Mouse (Mus musculus): ENCODE measurements around the gene Cenpf.

Cenpf gene

GRCm38 (mm10) chr1:189687654-189688387 lies at the start of gene Cenpf:
Cenpf (minus strand) TSS chr1:189688086.
- peak; percentile 97 to 98 for DNase-seq

GRCm38 (mm10) chr1:189732156-189732555 lies 44.3 kb upstream of the Cenpf start:
- DNase-seq = no peak

- no peak for DNase-seq
Observed at GRCm38 (mm10) chr1:189731697-189732096, 43.8 kb upstream of the Cenpf start.

GRCm38 (mm10) chr1:189729141-189729815 lies 41.4 kb upstream of the Cenpf start:
- DNase-seq = peak in 1 of 2 experiments; percentile 33

- DNase-seq = no peak
Observed at GRCm38 (mm10) chr1:189728784-189729115, 40.9 kb upstream of the Cenpf start.

GRCm38 (mm10) chr1:189727884-189728783 lies 40.2 kb upstream of the Cenpf start, which contains the start of gene Ptpn14:
Ptpn14 (plus strand) TSS chr1:189728268.
- DNase-seq = peak; percentile 91 to 97

GRCm38 (mm10) chr1:189727346-189727883 lies 39.5 kb upstream of the Cenpf start:
- DNase-seq = peak; percentile 89 to 93

- DNase-seq = no peak
Observed at GRCm38 (mm10) chr1:189726121-189726520, 38.2 kb upstream of the Cenpf start.

- no peak for DNase-seq
Observed at GRCm38 (mm10) chr1:189718600-189718999, 30.7 kb upstream of the Cenpf start.

GRCm38 (mm10) chr1:189717546-189717945 lies 29.7 kb upstream of the Cenpf start:
- DNase-seq = no peak

GRCm38 (mm10) chr1:189715915-189716797 lies 28.3 kb upstream of the Cenpf start:
- DNase-seq = peak; percentile 24 to 36

GRCm38 (mm10) chr1:189709001-189709400 lies 21.1 kb upstream of the Cenpf start:
- no peak for DNase-seq

- no peak for DNase-seq
Observed at GRCm38 (mm10) chr1:189707419-189707818, 19.5 kb upstream of the Cenpf start.

GRCm38 (mm10) chr1:189707014-189707413 lies 19.1 kb upstream of the Cenpf start:
- no peak for DNase-seq

GRCm38 (mm10) chr1:189706040-189706645 lies 18.3 kb upstream of the Cenpf start:
- no peak for DNase-seq

GRCm38 (mm10) chr1:189703591-189703990 lies 15.7 kb upstream of the Cenpf start:
- no peak for DNase-seq

- DNase-seq = no peak
Observed at GRCm38 (mm10) chr1:189703156-189703555, 15.3 kb upstream of the Cenpf start.

GRCm38 (mm10) chr1:189700990-189701389 lies 13.1 kb upstream of the Cenpf start:
- DNase-seq = peak; percentile 56 to 75

GRCm38 (mm10) chr1:189700186-189700585 lies 12.3 kb upstream of the Cenpf start:
- DNase-seq = no peak

- peak in 1 of 2 experiments; percentile 30 for DNase-seq
Observed at GRCm38 (mm10) chr1:189698416-189698815, 10.5 kb upstream of the Cenpf start.

GRCm38 (mm10) chr1:189695321-189695720 lies 7.4 kb upstream of the Cenpf start:
- DNase-seq = no peak
